Mouse (Mus musculus) midbrain, embryonic 16.5 days (tissue): ENCODE results near the gene Fmnl3. TPM values are rescaled to one million over a fixed set of nuclear protein-coding genes. Genes with fewer than 3 reads are reported as not detected.

ENCODE experiments used
- ATAC-seq: fragments of 200-750 bp; cut with Nextera tagmentation; 2 replicates; pipeline ENCODE4 v1.8.0; 2017; ENCODE audit warnings: moderate TSS enrichment
- H3K27ac ChIP-seq: fragments of 300-500 bp; sonication (generic); 2 replicates; pipeline ENCODE4 v1.5.1; 2014; ENCODE audit warnings: mild to moderate bottlenecking, low read length, mixed read lengths
- H3K27me3 ChIP-seq: fragments of 300-500 bp; sonication (generic); 2 replicates; pipeline ENCODE4 v1.6.1; 2014; ENCODE audit warnings: low read depth, low read length, mixed read lengths; ENCODE audit not compliant: control insufficient read depth, insufficient read depth
- H3K36me3 ChIP-seq: fragments of 300-500 bp; sonication (generic); 2 replicates; pipeline ENCODE4 v1.6.1; 2014; ENCODE audit warnings: mild to moderate bottlenecking, low read length, moderate library complexity, mixed read lengths; ENCODE audit not compliant: control insufficient read depth, insufficient read depth
- H3K4me1 ChIP-seq: fragments of 300-500 bp; sonication (generic); 2 replicates; pipeline ENCODE4 v1.6.1; 2014; ENCODE audit warnings: mild to moderate bottlenecking, low read length, mixed read lengths; ENCODE audit not compliant: control insufficient read depth, insufficient read depth
- H3K4me2 ChIP-seq: fragments of 300-500 bp; sonication (generic); 2 replicates; pipeline ENCODE4 v1.6.1; 2014; ENCODE audit warnings: mild to moderate bottlenecking, low read length, mixed read lengths
- H3K4me3 ChIP-seq: fragments of 300-500 bp; sonication (generic); 2 replicates; pipeline ENCODE4 v1.5.1; 2014; ENCODE audit warnings: low read depth, mild to moderate bottlenecking, low read length, moderate library complexity, mixed read lengths
- H3K9ac ChIP-seq: fragments of 300-500 bp; sonication (generic); 2 replicates; pipeline ENCODE4 v1.6.1; 2014; ENCODE audit warnings: low read depth, low read length, mixed read lengths
- H3K9me3 ChIP-seq: fragments of 300-500 bp; sonication (generic); replicated peaks from 2 replicates; pipeline ENCODE4 v1.6.1; 2014; ENCODE audit warnings: mild to moderate bottlenecking, low read length, mixed read lengths; ENCODE audit not compliant: control insufficient read depth, poor library complexity, severe bottlenecking
- WGBS: fragments of 180-500 bp; shearing (Covaris S2); extraction: QIAGEN DNeasy Blood & Tissue Kit; methylation state at CpG from one replicate; pipeline ENCODE4 v1.1.7; 2014; 5-methylcytosine and 5-hydroxymethylcytosine counted together
- polyA plus RNA-seq: library from polyadenylated mRNA; unstranded; fragments of >200 nt; fragmentation: Nextera tagmentation; extraction: Ambion mirVana; gene quantifications from 2 replicates; pipeline ENCODE4 v1.2.1, GENCODE M21; 2015

Fmnl3 gene
- polyA plus RNA-seq, 1 experiment from 2014 or later = 8.0 TPM

DNA sequence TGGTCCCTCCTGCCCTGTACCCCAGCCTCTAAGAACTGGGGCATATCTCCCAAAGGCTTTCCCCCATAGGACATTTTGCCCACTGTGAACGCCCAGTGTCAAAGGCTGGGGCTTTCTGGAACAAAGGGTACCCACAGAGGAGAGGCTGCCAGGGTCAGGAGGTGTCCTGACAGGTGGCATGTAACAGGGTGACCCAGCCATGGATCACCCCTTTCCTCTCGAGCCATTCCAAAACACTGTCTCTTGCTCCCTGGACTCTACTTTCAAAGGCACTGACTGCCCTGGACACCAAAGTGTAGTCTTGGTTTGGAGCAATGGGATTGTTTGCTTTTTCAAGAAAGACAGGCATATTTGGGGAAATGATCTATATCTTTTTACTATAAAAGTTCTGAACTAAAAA lies 40.0 kb downstream of the Fmnl3 start:
- Histone ChIP-seq H3K9me3 (no peaks in the 10 kb centered on the region), H3K27ac (0 out of 2 replicates have a peak overlapping the region, but pooled peaks have one; percentile 41), H3K4me3 (no peak overlapping the region), H3K36me3 (peaks cover 9% of the 10 kb centered on the region), H3K4me1 (no peaks in the 10 kb centered on the region), H3K27me3 (no peaks in the 10 kb centered on the region), H3K4me2 (no peak overlapping the region), H3K9ac (no peak overlapping the region)
- ATAC-seq = no peak
- 67% methylated on average over 2 of the region's 2 CpGs for WGBS

- Histone ChIP-seq H3K27me3 (no peaks in the 10 kb centered on the region), H3K27ac (no peak overlapping the region), H3K36me3 (peaks cover 13% of the 10 kb centered on the region; the same call in 1 of the 2 replicates), H3K4me1 (no peaks in the 10 kb centered on the region), H3K9ac (no peak overlapping the region), H3K4me2 (no peak overlapping the region), H3K4me3 (no peak overlapping the region), H3K9me3 (no peaks in the 10 kb centered on the region)
- 98% methylated on average over 5 of the region's 5 CpGs for WGBS
- ATAC-seq = no peak
These were observed 42.3 kb downstream of the Fmnl3 start for GRCm38 (mm10) chr15:99328011-99328410.

GRCm38 (mm10) chr15:99326959-99327358 lies 43.3 kb downstream of the Fmnl3 start:
- Histone ChIP-seq H3K4me3 (no peak overlapping the region), H3K9ac (no peak overlapping the region), H3K36me3 (peaks cover 13% of the 10 kb centered on the region), H3K27me3 (no peaks in the 10 kb centered on the region), H3K4me1 (no peaks in the 10 kb centered on the region), H3K4me2 (no peak overlapping the region), H3K9me3 (no peaks in the 10 kb centered on the region), H3K27ac (no peak overlapping the region)
- 78% methylated on average over 1 of the region's 1 CpGs for WGBS
- ATAC-seq = no peak

- WGBS = 64% methylated on average over 2 of the region's 2 CpGs
- Histone ChIP-seq H3K27ac (no peak overlapping the region), H3K9me3 (no peaks in the 10 kb centered on the region), H3K36me3 (peaks cover 16% of the 10 kb centered on the region), H3K4me2 (no peak overlapping the region), H3K9ac (no peak overlapping the region), H3K4me1 (no peaks in the 10 kb centered on the region), H3K27me3 (no peaks in the 10 kb centered on the region), H3K4me3 (no peak overlapping the region)
- ATAC-seq = no peak
These were observed 43.9 kb downstream of the Fmnl3 start for GRCm38 (mm10) chr15:99326407-99326806.

GRCm38 (mm10) chr15:99325598-99325997 lies 44.7 kb downstream of the Fmnl3 start:
- Histone ChIP-seq H3K27me3 (no peaks in the 10 kb centered on the region), H3K27ac (no peak overlapping the region), H3K36me3 (peaks cover 16% of the 10 kb centered on the region), H3K9me3 (no peaks in the 10 kb centered on the region), H3K9ac (no peak overlapping the region), H3K4me1 (no peaks in the 10 kb centered on the region), H3K4me3 (no peak overlapping the region), H3K4me2 (no peak overlapping the region)
- ATAC-seq = no peak
- 94% methylated on average over 6 of the region's 6 CpGs for WGBS

DNA sequence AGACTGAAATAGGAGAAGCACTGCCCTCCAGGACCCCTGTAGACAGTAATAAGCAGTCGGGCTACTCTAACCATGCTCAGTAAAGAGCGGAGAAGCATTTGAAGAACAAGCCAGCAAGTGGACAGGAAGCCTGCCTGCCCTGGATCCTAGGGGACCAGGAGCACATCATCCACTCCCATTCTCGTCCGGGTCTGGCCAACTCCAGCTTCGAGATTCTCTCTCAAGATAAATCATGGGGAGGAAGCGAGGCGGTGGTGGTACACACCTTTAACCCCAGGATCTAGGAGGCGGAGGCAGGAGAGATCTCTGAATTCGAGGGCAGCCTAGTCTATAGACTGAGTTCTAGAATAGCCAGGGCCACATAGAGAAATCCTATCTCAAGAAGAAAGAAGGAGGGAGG lies 46.1 kb downstream of the Fmnl3 start:
- 90% methylated on average over 9 of the region's 9 CpGs for WGBS
- H3K27me3 ChIP-seq = no peaks in the 10 kb centered on the region
- H3K27ac ChIP-seq = no peak overlapping the region
- no peak overlapping the region for H3K9ac ChIP-seq
- ATAC-seq = no peak
- H3K9me3 ChIP-seq = no peaks in the 10 kb centered on the region
- H3K4me1 ChIP-seq = no peaks in the 10 kb centered on the region
- no peak overlapping the region for H3K4me3 ChIP-seq
- H3K36me3 ChIP-seq = peaks cover 16% of the 10 kb centered on the region
- no peak overlapping the region for H3K4me2 ChIP-seq

GRCm38 (mm10) chr15:99320978-99321377 lies 49.3 kb downstream of the Fmnl3 start:
- Histone ChIP-seq H3K4me1 (no peaks in the 10 kb centered on the region), H3K27ac (no peak overlapping the region), H3K9me3 (no peaks in the 10 kb centered on the region), H3K9ac (no peak overlapping the region), H3K36me3 (peaks cover 19% of the 10 kb centered on the region), H3K27me3 (no peaks in the 10 kb centered on the region), H3K4me3 (no peak overlapping the region), H3K4me2 (no peak overlapping the region)
- no peak for ATAC-seq
- 87% methylated on average over 9 of the region's 9 CpGs for WGBS

- H3K36me3 ChIP-seq = peaks cover 23% of the 10 kb centered on the region
- no peak overlapping the region for H3K27ac ChIP-seq
- H3K4me3 ChIP-seq = no peak overlapping the region
- ATAC-seq = no peak
- H3K4me1 ChIP-seq = no peaks in the 10 kb centered on the region
- 85% methylated on average over 10 of the region's 10 CpGs for WGBS
- H3K9me3 ChIP-seq = no peaks in the 10 kb centered on the region
- H3K9ac ChIP-seq = no peak overlapping the region
- H3K4me2 ChIP-seq = no peak overlapping the region
- H3K27me3 ChIP-seq = no peaks in the 10 kb centered on the region
These were observed 50.1 kb downstream of the Fmnl3 start for GRCm38 (mm10) chr15:99320168-99320674.

DNA sequence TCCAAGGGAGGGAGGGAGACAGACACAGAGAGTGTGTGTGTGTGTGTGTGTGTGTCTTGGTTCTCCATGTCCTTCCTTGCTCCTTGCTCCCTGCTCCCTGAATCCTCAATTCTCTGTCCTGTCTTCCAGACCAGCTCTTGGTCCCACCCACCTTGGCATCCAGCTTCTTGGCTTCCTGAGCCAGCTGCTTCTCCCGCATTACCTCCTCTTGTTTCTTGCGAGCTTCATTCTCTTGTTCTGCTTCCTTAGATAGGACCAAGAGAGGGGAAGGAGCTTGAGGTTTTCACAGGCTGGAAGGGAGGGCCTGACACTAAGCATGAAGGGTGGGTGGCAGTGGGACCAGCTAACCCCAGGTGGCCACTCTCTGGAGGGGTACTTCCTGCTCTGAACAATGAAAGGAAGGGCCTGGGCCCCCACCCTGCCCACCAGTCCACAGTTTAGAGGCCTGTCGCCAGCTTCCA lies 50.8 kb downstream of the Fmnl3 start:
- Histone ChIP-seq H3K9me3 (no peaks in the 10 kb centered on the region), H3K36me3 (peaks cover 19% of the 10 kb centered on the region), H3K4me1 (no peaks in the 10 kb centered on the region), H3K27me3 (no peaks in the 10 kb centered on the region), H3K9ac (no peak overlapping the region), H3K4me2 (no peak overlapping the region), H3K4me3 (no peak overlapping the region), H3K27ac (no peak overlapping the region)
- ATAC-seq = no peak
- 75% methylated on average over 3 of the region's 3 CpGs for WGBS
